Comparison of ENCODE assay signal across 11 mouse cellular contexts in the genomic region with DNA sequence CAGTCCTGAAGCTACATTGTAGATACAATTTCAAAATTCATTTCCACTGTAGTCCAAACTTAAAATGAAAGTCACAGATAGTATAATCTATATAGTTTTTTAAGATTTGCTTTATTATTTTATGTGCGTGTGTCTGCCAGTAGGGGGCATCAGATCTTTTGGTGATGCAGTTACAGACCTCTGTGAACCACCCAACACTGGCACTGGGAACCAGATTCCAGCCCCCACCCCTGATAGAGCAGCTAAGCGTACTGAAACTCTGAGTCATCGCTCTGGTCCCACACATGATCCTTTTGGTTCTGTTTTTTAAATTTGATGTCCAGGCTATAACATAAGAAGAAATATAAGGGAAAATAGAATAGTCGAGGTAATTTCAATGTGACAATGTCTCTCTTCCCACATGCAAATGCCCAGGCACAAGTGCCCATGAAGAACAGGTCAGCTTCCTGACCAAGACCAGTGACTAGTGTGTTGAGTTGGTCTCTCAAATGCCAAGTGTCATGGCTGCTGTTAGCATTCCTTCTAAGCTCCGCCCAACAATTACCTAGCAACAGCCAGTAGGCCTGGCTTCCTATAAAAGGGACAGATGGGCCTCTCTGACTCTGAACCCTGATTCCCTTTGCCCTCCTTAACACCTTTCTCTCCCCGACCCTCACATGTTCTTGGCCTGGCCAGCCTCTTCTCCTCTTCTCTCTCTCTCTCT.
DNase-seq lines count a peak whose midpoint lies in the region; ATAC-seq lines count a peak whose summit lies in the region.
"Had no signal": no experiment of that assay in that cellular context is flagged by ENCODE, and none has a peak within 500 bp of the region (broad histone marks: within the 10 kb centered on the region; RNA-seq: fewer than 3 reads in every experiment).

No protein-coding gene starts in this region.

- no peak overlapping the region for H3K4me3 ChIP-seq in heart, embryonic 15.5 days
- H3K4me3 ChIP-seq in hindbrain, embryonic 15.5 days, result no peak overlapping the region
- H3K4me3 ChIP-seq: kidney, embryonic 15.5 days; midbrain, embryonic 15.5 days had no signal

- peak overlapping the region; percentile 64 for H3K27ac ChIP-seq in heart, embryonic 15.5 days
- H3K27ac ChIP-seq in hindbrain, embryonic 15.5 days (replicated peaks), result peak overlapping the region; percentile 62; the same call in 1 of the 2 replicates

- H3K4me1 ChIP-seq in heart, embryonic 15.5 days (replicated peaks), result peaks cover 44% of the 10 kb centered on the region
- peaks cover 43% of the 10 kb centered on the region for H3K4me1 ChIP-seq in hindbrain, embryonic 15.5 days (replicated peaks)

- no peaks in the 10 kb centered on the region for H3K9me3 ChIP-seq in heart, embryonic 15.5 days (replicated peaks)
- no peaks in the 10 kb centered on the region for H3K9me3 ChIP-seq in hindbrain, embryonic 15.5 days
- H3K9me3 ChIP-seq: kidney, embryonic 15.5 days; midbrain, embryonic 15.5 days had no signal

- H3K4me2 ChIP-seq in heart, embryonic 15.5 days, result no peak overlapping the region
- H3K4me2 ChIP-seq in hindbrain, embryonic 15.5 days, result no peak overlapping the region
- H3K4me2 ChIP-seq: kidney, embryonic 15.5 days; midbrain, embryonic 15.5 days had no signal

- H3K36me3 ChIP-seq in heart, embryonic 15.5 days, result no peaks in the 10 kb centered on the region
- no peaks in the 10 kb centered on the region for H3K36me3 ChIP-seq in hindbrain, embryonic 15.5 days
- H3K36me3 ChIP-seq: kidney, embryonic 15.5 days; midbrain, embryonic 15.5 days had no signal

- no peaks in the 10 kb centered on the region for H3K27me3 ChIP-seq in heart, embryonic 15.5 days
- H3K27me3 ChIP-seq in hindbrain, embryonic 15.5 days, result no peaks in the 10 kb centered on the region
- H3K27me3 ChIP-seq: kidney, embryonic 15.5 days; midbrain, embryonic 15.5 days had no signal

- no peak for DNase-seq in heart, adult 8-10 months (ENCODE audit: low spot score)
- DNase-seq in right cerebral cortex, adult 18-20 months, result peak; percentile 20
- DNase-seq in right cerebral cortex, postnatal 4 days, result no peak
- DNase-seq in spleen, postnatal 14 days (ENCODE audit: low spot score in 2 of 2), result no peak
- DNase-seq: adrenal gland, postnatal 14 days; cerebellum, adult 9-10 months had no signal

- no peak for ATAC-seq in heart, embryonic 15.5 days (replicated peaks; ENCODE audit: insufficient number of reproducible peaks, insufficient read depth, low FRiP score, low read depth)
- no peak for ATAC-seq in hindbrain, embryonic 15.5 days (ENCODE audit: low FRiP score, low read depth)
- ATAC-seq in megakaryocyte-erythroid progenitor cell, adult 5-6 weeks (replicated peaks; ENCODE audit: low FRiP score, low TSS enrichment, poor library complexity, severe bottlenecking), result no peak

- no peak overlapping the region for H3K9ac ChIP-seq in heart, embryonic 15.5 days
- no peak overlapping the region for H3K9ac ChIP-seq in hindbrain, embryonic 15.5 days
- H3K9ac ChIP-seq: kidney, embryonic 15.5 days; midbrain, embryonic 15.5 days had no signal

- 86% methylated on average over 6 of the region's 6 CpGs for WGBS in heart, embryonic 15.5 days
- 92% methylated on average over 6 of the region's 6 CpGs for WGBS in hindbrain, embryonic 15.5 days
